Mouse (Mus musculus): ENCODE results near the gene Vcp. TPM values are rescaled to one million over a fixed set of nuclear protein-coding genes. Genes with fewer than 3 reads are reported as not detected.

Gene Vcp
- polyA plus RNA-seq, 1 experiment from 2014 or later, result 501 TPM

DNA sequence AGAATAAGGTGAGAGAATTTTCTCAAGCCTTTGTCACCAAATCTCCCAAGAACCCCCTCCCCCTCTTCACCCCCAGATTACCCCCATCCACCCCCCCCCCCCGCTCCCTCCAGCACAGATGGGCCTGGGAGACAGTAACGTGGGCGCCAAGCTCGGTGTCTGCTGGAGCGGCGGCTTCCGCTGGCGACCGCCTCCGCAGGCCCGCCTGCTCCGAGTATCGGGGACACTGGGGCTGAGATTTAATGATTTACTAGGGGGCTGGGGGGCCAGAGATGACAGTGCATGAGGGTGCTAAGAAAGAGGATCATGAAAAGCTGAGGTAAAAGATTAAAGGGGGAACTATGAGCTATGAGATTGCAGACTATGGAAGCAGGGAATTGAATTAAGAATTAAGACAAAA is 51.8 kb downstream of the Vcp start:
- H3K9me3 ChIP-seq, result no peaks in the 10 kb centered on the region
- WGBS, result 28% methylated on average over 13 of the region's 13 CpGs
- H3K36me3 ChIP-seq (replicated peaks), result no peaks in the 10 kb centered on the region
- no peak overlapping the region for H3K9ac ChIP-seq
- no peak for ATAC-seq (replicated peaks)
- H3K4me3 ChIP-seq, result no peak overlapping the region
- H3K4me1 ChIP-seq, result peaks cover 71% of the 10 kb centered on the region
- 0 out of 2 replicates have a peak overlapping the region, but pooled peaks have one; percentile 5 for H3K4me2 ChIP-seq
- H3K27me3 ChIP-seq (replicated peaks), result no peaks in the 10 kb centered on the region
- H3K27ac ChIP-seq, result peak overlapping the region; percentile 86

DNA sequence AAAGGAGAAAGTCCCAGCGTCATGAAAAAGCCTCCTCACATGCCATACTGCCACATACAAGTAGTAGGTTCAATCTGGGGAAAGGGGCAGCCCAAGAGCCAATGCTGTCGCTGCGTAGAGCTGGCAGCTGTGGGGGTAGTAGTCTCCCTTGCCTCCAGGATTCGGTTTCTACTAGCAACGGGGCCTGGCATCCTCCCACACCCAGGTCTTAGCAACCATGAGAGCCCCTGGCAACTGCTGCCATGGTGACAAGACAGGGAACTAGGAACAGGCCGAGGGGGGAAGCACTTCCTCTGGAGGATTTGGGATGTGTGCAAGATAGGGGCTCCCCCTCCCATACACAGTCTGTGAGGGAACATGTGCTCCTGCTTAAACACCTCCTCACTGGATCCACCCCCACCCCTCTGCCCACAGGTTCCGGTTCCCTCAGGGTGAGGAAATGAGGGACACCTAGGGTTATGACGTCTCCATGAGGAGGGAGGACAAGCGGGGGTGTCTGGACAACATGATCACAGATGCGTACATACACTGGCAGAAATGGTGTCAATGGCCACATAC is 53.5 kb downstream of the Vcp start:
- Histone ChIP-seq H3K9ac (peak overlapping the region; percentile 23; the same call in 1 of the 2 replicates), H3K4me1 (peaks cover 54% of the 10 kb centered on the region), H3K27ac (peak overlapping the region; percentile 86)

DNA sequence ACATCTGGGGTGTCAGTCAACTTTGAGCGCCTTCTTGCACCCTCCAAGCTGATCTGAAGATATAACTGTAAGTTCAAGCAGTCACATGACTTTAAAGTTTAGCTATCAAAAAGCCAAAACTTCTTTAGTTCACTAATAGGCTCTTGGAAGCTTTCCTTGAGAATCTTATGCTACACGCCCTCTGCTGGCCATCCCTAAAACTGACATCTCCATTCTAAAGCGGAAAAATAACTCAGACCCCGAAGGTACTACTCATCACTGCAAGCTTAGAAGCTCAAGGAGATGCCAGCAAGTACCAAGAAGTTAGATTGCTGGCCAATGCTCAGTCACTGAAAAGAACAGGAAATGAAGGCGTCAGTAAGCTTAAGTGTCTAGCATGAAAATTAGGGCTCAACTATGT is 54.4 kb downstream of the Vcp start:
- peak overlapping the region; percentile 86 for H3K27ac ChIP-seq
- H3K4me3 ChIP-seq, result no peak overlapping the region
- no peaks in the 10 kb centered on the region for H3K36me3 ChIP-seq (replicated peaks)
- H3K9ac ChIP-seq, result peak overlapping the region; percentile 23; the same call in 1 of the 2 replicates
- peaks cover 45% of the 10 kb centered on the region for H3K4me1 ChIP-seq
- no peaks in the 10 kb centered on the region for H3K9me3 ChIP-seq
- WGBS, result 5% methylated on average over 5 of the region's 5 CpGs
- no peaks in the 10 kb centered on the region for H3K27me3 ChIP-seq (replicated peaks)
- H3K4me2 ChIP-seq, result peak overlapping the region; percentile 38
- no peak for ATAC-seq (replicated peaks)

More for the DNA sequence above, 53.5 kb downstream of the Vcp start:
- peak overlapping the region; percentile 38 for H3K4me2 ChIP-seq
- H3K36me3 ChIP-seq (replicated peaks), result no peaks in the 10 kb centered on the region
- 11% methylated on average over 10 of the region's 10 CpGs for WGBS
- no peaks in the 10 kb centered on the region for H3K27me3 ChIP-seq (replicated peaks)
- no peaks in the 10 kb centered on the region for H3K9me3 ChIP-seq
- peak; percentile 50 for ATAC-seq (replicated peaks)
- 0 out of 2 replicates have a peak overlapping the region, but pooled peaks have one; percentile 2 for H3K4me3 ChIP-seq

DNA sequence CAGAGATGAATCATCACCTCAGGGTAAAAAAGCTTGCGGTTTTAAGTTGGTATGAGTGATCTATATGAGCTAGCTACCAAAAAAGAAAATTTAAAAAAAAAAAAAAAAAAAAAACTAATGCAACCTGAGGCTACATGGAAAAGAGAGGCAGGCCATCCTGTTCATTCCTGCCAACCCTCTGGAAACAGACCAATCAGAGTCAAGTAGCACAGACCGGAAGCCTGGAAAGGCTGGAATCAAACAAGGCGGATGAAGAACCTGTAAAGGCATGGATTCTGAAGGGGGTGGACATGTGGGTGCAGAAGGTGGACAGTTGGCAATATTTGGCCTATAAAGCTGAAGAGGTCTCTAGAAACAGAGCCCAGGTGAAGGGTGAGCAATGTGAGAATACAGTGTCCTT is 54.9 kb downstream of the Vcp start:
- no peak for ATAC-seq (replicated peaks)
- peaks cover 40% of the 10 kb centered on the region for H3K4me1 ChIP-seq
- no peaks in the 10 kb centered on the region for H3K9me3 ChIP-seq
- H3K9ac ChIP-seq, result no peak overlapping the region
- WGBS, result 92% methylated on average over 3 of the region's 3 CpGs
- H3K27me3 ChIP-seq (replicated peaks), result no peaks in the 10 kb centered on the region
- no peak overlapping the region for H3K27ac ChIP-seq
- no peak overlapping the region for H3K4me2 ChIP-seq
- no peak overlapping the region for H3K4me3 ChIP-seq
- no peaks in the 10 kb centered on the region; the same call in 1 of the 2 replicates for H3K36me3 ChIP-seq (replicated peaks)

DNA sequence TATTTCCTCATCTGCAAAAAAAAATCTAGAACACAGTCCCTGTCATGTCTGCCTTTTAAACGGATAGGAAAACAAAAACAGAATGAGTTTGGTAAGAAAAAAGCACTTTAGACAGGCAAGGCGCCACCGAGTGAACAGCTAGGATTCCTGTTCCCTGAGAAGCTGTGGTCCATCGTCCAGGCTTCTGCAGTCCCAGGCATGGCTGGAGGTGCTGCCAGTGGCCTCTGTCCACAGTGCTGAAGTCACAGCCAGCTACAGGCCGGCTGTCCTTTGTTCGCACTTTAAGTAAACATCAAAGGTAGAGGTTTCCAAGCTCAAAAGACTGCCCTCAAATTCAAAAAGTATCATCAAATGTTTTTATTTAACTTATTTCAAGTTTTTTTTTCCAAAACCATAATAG is 55.3 kb downstream of the Vcp start:
- Histone ChIP-seq H3K27ac (no peak overlapping the region), H3K27me3 (replicated peaks) (no peaks in the 10 kb centered on the region), H3K9ac (no peak overlapping the region), H3K4me3 (no peak overlapping the region), H3K4me2 (no peak overlapping the region), H3K4me1 (peaks cover 39% of the 10 kb centered on the region), H3K9me3 (no peaks in the 10 kb centered on the region), H3K36me3 (replicated peaks) (no peaks in the 10 kb centered on the region; the same call in 1 of the 2 replicates)
- 15% methylated on average over 6 of the region's 6 CpGs for WGBS
- no peak for ATAC-seq (replicated peaks)

DNA sequence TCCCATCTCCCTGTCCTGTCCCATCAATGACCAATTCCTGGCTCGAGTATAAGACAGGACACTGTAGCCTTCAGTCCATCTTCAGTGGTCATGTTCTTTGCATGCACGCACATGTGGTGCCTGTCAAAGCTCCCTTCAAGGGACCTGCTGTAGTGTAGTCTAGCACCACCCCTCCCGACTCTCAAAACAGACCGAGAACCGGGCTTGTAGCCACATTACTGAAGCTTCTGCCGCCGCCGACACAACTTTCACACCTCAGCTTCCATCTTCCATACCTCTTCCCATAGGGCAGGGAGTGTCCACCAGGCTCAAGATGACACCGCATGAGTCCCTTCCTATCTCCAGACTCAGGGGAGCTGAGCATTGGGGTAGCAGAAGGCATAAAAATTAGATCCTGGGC is 56.1 kb downstream of the Vcp start:
- H3K27ac ChIP-seq, result no peak overlapping the region
- WGBS, result 88% methylated on average over 9 of the region's 9 CpGs
- H3K4me1 ChIP-seq, result peaks cover 37% of the 10 kb centered on the region
- no peaks in the 10 kb centered on the region for H3K27me3 ChIP-seq (replicated peaks)
- no peaks in the 10 kb centered on the region for H3K9me3 ChIP-seq
- no peak overlapping the region for H3K4me2 ChIP-seq
- no peak for ATAC-seq (replicated peaks)
- H3K36me3 ChIP-seq (replicated peaks), result peaks cover 6% of the 10 kb centered on the region; the same call in 1 of the 2 replicates
- H3K9ac ChIP-seq, result no peak overlapping the region
- no peak overlapping the region for H3K4me3 ChIP-seq

DNA sequence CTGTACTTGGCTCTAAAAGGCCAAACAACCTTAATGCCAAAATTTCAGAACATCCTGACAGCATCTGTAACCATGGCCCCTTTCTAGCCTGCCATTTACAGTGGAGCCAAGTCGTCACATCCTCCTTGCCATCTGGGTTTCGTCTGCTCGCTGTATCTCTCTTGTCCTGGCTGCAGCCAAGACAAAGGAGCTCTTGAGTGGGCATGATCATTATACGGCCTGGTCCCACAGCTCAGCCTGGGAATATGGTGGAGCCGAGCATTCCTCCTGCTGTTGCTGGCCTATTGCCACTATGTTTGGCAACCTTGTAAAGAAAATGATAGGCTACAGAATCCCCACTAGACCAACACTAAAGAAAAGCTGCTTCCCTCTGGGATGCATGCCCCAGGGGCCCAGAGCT is 57.0 kb downstream of the Vcp start:
- WGBS, result 66% methylated on average over 5 of the region's 5 CpGs
- H3K4me1 ChIP-seq, result peaks cover 29% of the 10 kb centered on the region

DNA sequence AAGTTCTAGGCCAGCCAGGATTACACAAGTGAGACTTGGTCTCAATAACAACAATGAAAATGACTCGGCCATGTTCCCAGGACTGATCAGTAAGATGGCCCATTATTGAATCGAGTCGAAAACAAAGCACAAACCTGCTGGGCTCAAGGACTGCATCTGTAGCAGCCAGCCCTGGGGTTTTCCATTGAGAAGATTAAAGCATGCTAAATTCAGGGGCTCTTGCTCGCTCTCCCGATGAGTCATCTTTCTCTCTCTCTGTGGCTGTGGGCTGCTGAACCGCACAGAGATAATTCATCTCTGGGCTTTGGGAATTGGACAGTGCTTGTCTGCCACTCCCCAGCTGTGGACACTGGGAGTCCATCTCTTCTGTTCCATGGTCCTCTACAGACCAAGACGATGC is 58.9 kb downstream of the Vcp start:
- Histone ChIP-seq H3K4me3 (no peak overlapping the region), H3K4me1 (peaks cover 9% of the 10 kb centered on the region), H3K9me3 (no peaks in the 10 kb centered on the region), H3K36me3 (replicated peaks) (peaks cover 6% of the 10 kb centered on the region; the same call in 1 of the 2 replicates), H3K27ac (no peak overlapping the region), H3K4me2 (no peak overlapping the region), H3K27me3 (replicated peaks) (no peaks in the 10 kb centered on the region), H3K9ac (no peak overlapping the region)
- 60% methylated on average over 7 of the region's 7 CpGs for WGBS
- no peak for ATAC-seq (replicated peaks)

More for the DNA sequence above, 57.0 kb downstream of the Vcp start:
- no peak overlapping the region for H3K4me2 ChIP-seq
- 0 out of 2 replicates have a peak overlapping the region, but pooled peaks have one; percentile 4 for H3K27ac ChIP-seq
- no peaks in the 10 kb centered on the region for H3K9me3 ChIP-seq
- H3K9ac ChIP-seq, result no peak overlapping the region
- ATAC-seq (replicated peaks), result no peak
- peaks cover 6% of the 10 kb centered on the region; the same call in 1 of the 2 replicates for H3K36me3 ChIP-seq (replicated peaks)
- no peaks in the 10 kb centered on the region for H3K27me3 ChIP-seq (replicated peaks)
- no peak overlapping the region for H3K4me3 ChIP-seq

DNA sequence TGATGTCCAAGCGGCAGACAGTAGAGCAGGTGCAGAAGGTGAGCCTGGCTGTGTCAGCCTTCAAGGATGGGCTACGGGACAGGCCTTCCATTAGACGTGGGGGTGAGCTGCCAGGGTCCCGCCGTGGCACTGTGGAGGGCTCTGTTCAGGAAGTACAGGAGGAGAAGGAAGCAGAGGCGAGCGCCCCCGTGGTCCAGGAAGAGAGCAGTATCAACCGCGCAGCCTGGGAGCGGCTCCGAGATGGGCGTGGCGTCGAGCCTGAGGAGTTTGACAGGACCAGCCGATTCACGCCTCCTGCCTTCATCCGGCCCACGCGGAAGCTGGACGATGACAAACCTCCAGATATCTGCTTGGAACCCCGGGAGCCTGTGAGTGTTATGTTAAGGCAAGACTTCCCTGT is 66.7 kb downstream of the Vcp start:
- 10% methylated on average over 22 of the region's 22 CpGs for WGBS

DNA sequence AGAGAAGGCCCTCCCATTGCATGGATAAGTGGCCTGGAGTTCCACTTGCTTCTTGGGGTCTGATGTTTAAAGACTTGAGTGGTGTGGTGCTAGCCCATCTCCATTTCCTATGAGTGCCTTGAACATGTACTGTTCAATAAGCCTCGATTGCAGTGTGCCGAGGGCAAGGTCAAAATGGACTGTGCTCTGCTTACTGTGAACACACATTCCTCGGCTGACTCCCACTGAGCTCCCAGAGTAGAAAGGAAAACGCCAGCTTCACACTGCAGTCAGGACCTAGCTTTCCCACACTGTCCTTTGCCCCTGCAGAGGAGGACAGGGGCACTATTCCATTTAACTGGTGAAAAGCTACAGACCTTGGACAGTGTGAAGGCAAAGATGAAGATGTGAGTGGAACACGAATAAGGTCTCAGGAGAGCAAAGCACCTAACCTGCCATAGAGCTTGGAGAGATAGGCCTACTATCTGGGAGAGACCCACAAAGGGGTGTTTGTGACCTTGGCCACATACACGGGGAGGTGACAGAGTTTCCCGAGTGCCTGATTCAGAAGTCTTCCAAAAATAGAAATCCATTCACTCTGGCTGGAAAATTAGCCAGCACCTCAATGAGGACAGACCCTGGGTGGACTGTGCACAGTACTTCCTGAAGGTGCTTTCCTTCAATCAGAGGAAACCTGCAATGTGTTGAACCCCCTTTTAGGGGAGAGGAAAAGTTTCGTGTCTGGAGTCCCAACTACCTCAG is 67.9 kb downstream of the Vcp start:
- no peak overlapping the region for H3K4me3 ChIP-seq
- no peaks in the 10 kb centered on the region for H3K27me3 ChIP-seq (replicated peaks)
- no peak overlapping the region for H3K9ac ChIP-seq
- 63% methylated on average over 8 of the region's 8 CpGs for WGBS
- no peak for ATAC-seq (replicated peaks)
- no peaks in the 10 kb centered on the region for H3K4me1 ChIP-seq
- H3K27ac ChIP-seq, result no peak overlapping the region
- 0 out of 2 replicates have a peak, but pooled peaks cover 4% of the 10 kb centered on the region for H3K36me3 ChIP-seq (replicated peaks)
- H3K9me3 ChIP-seq, result no peaks in the 10 kb centered on the region
- no peak overlapping the region for H3K4me2 ChIP-seq

More for the DNA sequence above, 66.7 kb downstream of the Vcp start:
- Histone ChIP-seq H3K4me2 (peak overlapping the region; percentile 21), H3K9ac (no peak overlapping the region), H3K27me3 (replicated peaks) (no peaks in the 10 kb centered on the region), H3K9me3 (no peaks in the 10 kb centered on the region), H3K4me3 (no peak overlapping the region), H3K36me3 (replicated peaks) (0 out of 2 replicates have a peak, but pooled peaks cover 4% of the 10 kb centered on the region), H3K4me1 (no peaks in the 10 kb centered on the region), H3K27ac (no peak overlapping the region)
- 0 out of 2 replicates have a peak, but pooled peaks have one; percentile 50 for ATAC-seq (replicated peaks)
